Mouse (Mus musculus) lung, embryonic 14.5 days (tissue): ENCODE results near the gene Tprg. TPM values are rescaled to one million over a fixed set of nuclear protein-coding genes. Genes with fewer than 3 reads are reported as not detected.

Source experiments
- ATAC-seq: fragments of 200-750 bp; cut with Nextera tagmentation; 2 replicates; pipeline ENCODE4 v1.8.0; 2017; ENCODE audit warnings: mild to moderate bottlenecking, moderate TSS enrichment, moderate library complexity; ENCODE audit not compliant: insufficient read depth
- DNase-seq: peaks from one replicate; pipeline ENCODE4 v3.0.0-alpha.2; 2015
- H3K27ac ChIP-seq: fragments of 300-500 bp; sonication (generic); 2 replicates; pipeline ENCODE4 v1.5.1; 2014; ENCODE audit warnings: low read depth, mild to moderate bottlenecking, moderate library complexity
- H3K27me3 ChIP-seq: fragments of 300-500 bp; sonication (generic); 2 replicates; pipeline ENCODE4 v1.6.1; 2014; ENCODE audit warnings: low read length, control low read depth; ENCODE audit not compliant: insufficient read depth
- H3K36me3 ChIP-seq: fragments of 300-500 bp; sonication (generic); 2 replicates; pipeline ENCODE4 v1.6.1; 2014; ENCODE audit warnings: control low read depth; ENCODE audit not compliant: insufficient read depth
- H3K4me1 ChIP-seq: fragments of 300-500 bp; sonication (generic); 2 replicates; pipeline ENCODE4 v1.6.1; 2014; ENCODE audit warnings: antibody characterized with exemption, control low read depth; ENCODE audit not compliant: insufficient read depth
- H3K4me2 ChIP-seq: fragments of 300-500 bp; sonication (generic); 2 replicates; pipeline ENCODE4 v1.6.1; 2014; ENCODE audit warnings: mild to moderate bottlenecking
- H3K4me3 ChIP-seq: fragments of 300-500 bp; sonication (generic); 2 replicates; pipeline ENCODE4 v1.5.1; 2014; ENCODE audit warnings: low read depth, low read length
- H3K9ac ChIP-seq: fragments of 300-500 bp; sonication (generic); 2 replicates; pipeline ENCODE4 v1.6.1; 2014
- H3K9me3 ChIP-seq: fragments of 300-500 bp; sonication (generic); 2 replicates; pipeline ENCODE4 v1.6.1; 2016; ENCODE audit warnings: low read depth, low read length, control low read depth
- CTCF ChIP-seq: IDR thresholded peaks from 2 replicates; pipeline ENCODE4 v1.5.1; 2016; ENCODE audit warnings: antibody characterized with exemption, low read depth
- WGBS: fragments of 180-500 bp; shearing (Covaris S2); extraction: QIAGEN DNeasy Blood & Tissue Kit; methylation state at CpG from one replicate; pipeline ENCODE4 v1.1.7; 2014; 5-methylcytosine and 5-hydroxymethylcytosine counted together
- polyA plus RNA-seq: library from polyadenylated mRNA; unstranded; fragments of >200 nt; fragmentation: Nextera tagmentation; extraction: Ambion mirVana; gene quantifications from 2 replicates; pipeline ENCODE4 v1.2.1, GENCODE M21; 2014

Tprg gene
- polyA plus RNA-seq, 1 experiment from 2014 or later, result 0.28 TPM

GRCm38 (mm10) chr16:25293753-25294152 lies 7.1 kb downstream of the Tprg start:
- 67% methylated on average over 2 of the region's 2 CpGs for WGBS
- H3K27ac ChIP-seq, result no peak overlapping the region
- no peaks in the 10 kb centered on the region for H3K9me3 ChIP-seq
- H3K36me3 ChIP-seq, result no peaks in the 10 kb centered on the region
- DNase-seq, result no peak
- TF ChIP-seq CTCF, result no peak
- ATAC-seq, result no peak
- H3K27me3 ChIP-seq, result no peaks in the 10 kb centered on the region
- no peak overlapping the region for H3K4me3 ChIP-seq
- H3K4me2 ChIP-seq, result no peak overlapping the region
- no peaks in the 10 kb centered on the region for H3K4me1 ChIP-seq
- H3K9ac ChIP-seq, result no peak overlapping the region

- DNase-seq, result no peak
- Histone ChIP-seq H3K4me3 (no peak overlapping the region), H3K9ac (no peak overlapping the region), H3K9me3 (no peaks in the 10 kb centered on the region), H3K4me2 (no peak overlapping the region), H3K27me3 (no peaks in the 10 kb centered on the region), H3K4me1 (no peaks in the 10 kb centered on the region), H3K36me3 (no peaks in the 10 kb centered on the region), H3K27ac (no peak overlapping the region)
- TF ChIP-seq CTCF, result no peak
- 83% methylated on average over 11 of the region's 11 CpGs for WGBS
- no peak for ATAC-seq
Measured at GRCm38 (mm10) chr16:25295546-25295945, 8.9 kb downstream of the Tprg start.

GRCm38 (mm10) chr16:25296746-25297145 lies 10.1 kb downstream of the Tprg start:
- H3K9me3 ChIP-seq, result no peaks in the 10 kb centered on the region
- WGBS, result 85% methylated on average over 5 of the region's 5 CpGs
- H3K4me2 ChIP-seq, result no peak overlapping the region
- no peaks in the 10 kb centered on the region for H3K27me3 ChIP-seq
- ATAC-seq, result no peak
- H3K4me3 ChIP-seq, result no peak overlapping the region
- no peak overlapping the region for H3K27ac ChIP-seq
- no peaks in the 10 kb centered on the region for H3K4me1 ChIP-seq
- H3K36me3 ChIP-seq, result no peaks in the 10 kb centered on the region
- H3K9ac ChIP-seq, result no peak overlapping the region
- no peak for TF ChIP-seq CTCF
- DNase-seq, result no peak

GRCm38 (mm10) chr16:25298204-25298603 lies 11.6 kb downstream of the Tprg start:
- no peaks in the 10 kb centered on the region for H3K27me3 ChIP-seq
- DNase-seq (no peak), ATAC-seq (no peak)
- H3K9me3 ChIP-seq, result no peaks in the 10 kb centered on the region
- H3K36me3 ChIP-seq, result no peaks in the 10 kb centered on the region
- no peak for TF ChIP-seq CTCF
- no peak overlapping the region for H3K9ac ChIP-seq
- 68% methylated on average over 1 of the region's 1 CpGs for WGBS
- H3K4me3 ChIP-seq, result no peak overlapping the region
- no peak overlapping the region for H3K4me2 ChIP-seq
- H3K27ac ChIP-seq, result no peak overlapping the region
- no peaks in the 10 kb centered on the region for H3K4me1 ChIP-seq

GRCm38 (mm10) chr16:25302616-25303015 lies 16.0 kb downstream of the Tprg start:
- DNase-seq, result no peak
- no peak for ATAC-seq
- H3K9me3 ChIP-seq, result no peaks in the 10 kb centered on the region
- WGBS, result 92% methylated on average over 4 of the region's 4 CpGs
- H3K9ac ChIP-seq, result no peak overlapping the region
- no peak overlapping the region for H3K4me3 ChIP-seq
- no peaks in the 10 kb centered on the region for H3K27me3 ChIP-seq
- no peak for TF ChIP-seq CTCF
- H3K36me3 ChIP-seq, result no peaks in the 10 kb centered on the region
- H3K4me1 ChIP-seq, result no peaks in the 10 kb centered on the region
- no peak overlapping the region for H3K4me2 ChIP-seq
- H3K27ac ChIP-seq, result no peak overlapping the region

- ATAC-seq, result no peak
- H3K4me2 ChIP-seq, result no peak overlapping the region
- TF ChIP-seq CTCF, result no peak
- no peak overlapping the region for H3K4me3 ChIP-seq
- no peak overlapping the region for H3K27ac ChIP-seq
- no peak for DNase-seq
- H3K4me1 ChIP-seq, result no peaks in the 10 kb centered on the region
- H3K9ac ChIP-seq, result no peak overlapping the region
- H3K27me3 ChIP-seq, result no peaks in the 10 kb centered on the region
- no peaks in the 10 kb centered on the region for H3K9me3 ChIP-seq
- no peaks in the 10 kb centered on the region for H3K36me3 ChIP-seq
- WGBS, result 78% methylated on average over 5 of the region's 5 CpGs
Measured at GRCm38 (mm10) chr16:25314006-25314405, 27.4 kb downstream of the Tprg start.

DNA sequence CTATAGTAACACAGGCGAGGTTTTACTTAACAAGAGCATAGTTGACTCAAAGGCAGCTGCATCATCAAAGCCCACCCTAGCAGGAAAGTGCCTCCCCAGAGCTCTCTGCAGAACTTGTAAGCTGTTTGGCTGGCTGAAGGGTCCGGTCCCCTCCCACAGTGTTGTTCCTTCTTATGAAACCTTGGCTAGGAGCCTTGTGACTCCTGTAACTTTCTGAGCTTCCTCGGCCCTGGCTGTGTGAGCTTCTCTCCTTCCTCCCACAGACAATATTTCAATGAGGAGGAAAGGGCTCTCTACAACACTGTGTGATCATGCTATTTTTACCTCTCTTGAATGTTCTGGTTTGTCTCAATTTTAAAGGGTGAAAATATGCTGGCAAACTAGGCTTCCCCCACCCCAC lies 28.5 kb downstream of the Tprg start:
- DNase-seq (peak; percentile 4), ATAC-seq (no peak)
- H3K36me3 ChIP-seq, result no peaks in the 10 kb centered on the region
- no peak overlapping the region for H3K9ac ChIP-seq
- H3K9me3 ChIP-seq, result no peaks in the 10 kb centered on the region
- TF ChIP-seq CTCF, result no peak
- H3K4me3 ChIP-seq, result no peak overlapping the region
- H3K27me3 ChIP-seq, result no peaks in the 10 kb centered on the region
- H3K4me1 ChIP-seq, result no peaks in the 10 kb centered on the region
- no peak overlapping the region for H3K27ac ChIP-seq
- 68% methylated on average over 3 of the region's 3 CpGs for WGBS
- no peak overlapping the region for H3K4me2 ChIP-seq

GRCm38 (mm10) chr16:25325631-25326238 lies 39.1 kb downstream of the Tprg start:
- TF ChIP-seq CTCF, result no peak
- no peaks in the 10 kb centered on the region for H3K4me1 ChIP-seq

More at GRCm38 (mm10) chr16:25325631-25326238, 39.1 kb downstream of the Tprg start:
- WGBS, result 76% methylated on average over 2 of the region's 2 CpGs
- Histone ChIP-seq H3K4me2 (no peak overlapping the region), H3K27me3 (no peaks in the 10 kb centered on the region), H3K9ac (no peak overlapping the region), H3K4me3 (no peak overlapping the region), H3K36me3 (no peaks in the 10 kb centered on the region), H3K27ac (no peak overlapping the region), H3K9me3 (no peaks in the 10 kb centered on the region)
- ATAC-seq, result no peak
- DNase-seq, result no peak
